Mouse (Mus musculus): Measurements from ENCODE around the gene Tnrc18.

The Tnrc18 gene

GRCm38 (mm10) chr5:142679065-142679464 is 138.4 kb downstream of the Tnrc18 start:
- no peak for DNase-seq

GRCm38 (mm10) chr5:142678141-142678571 is 139.3 kb downstream of the Tnrc18 start:
- no peak for DNase-seq
